Mouse (Mus musculus) kidney, adult 2 months (tissue): ENCODE measurements at regions not wholly inside any gene's neighbourhood (a gene's known extent, or its start where the extent isn't known, plus 50 kb on each side); places are given as distances from the start of the nearest gene placed in this dataset.

Source experiments
- CTCF ChIP-seq: fragments of 200-500 bp; conservative IDR thresholded peaks from 2 replicates; pipeline ENCODE4 v1.5.1; 2011; ENCODE audit warnings: low read depth, mild to moderate bottlenecking, control low read depth, low read length, moderate library complexity, mixed read lengths; ENCODE audit not compliant: insufficient read depth, insufficient read length
- POLR2A ChIP-seq: fragments of 200-500 bp; IDR thresholded peaks from one replicate; pipeline ENCODE4 v1.6.1; 2011; ENCODE audit warnings: low read depth, low read length, control low read depth

DNA sequence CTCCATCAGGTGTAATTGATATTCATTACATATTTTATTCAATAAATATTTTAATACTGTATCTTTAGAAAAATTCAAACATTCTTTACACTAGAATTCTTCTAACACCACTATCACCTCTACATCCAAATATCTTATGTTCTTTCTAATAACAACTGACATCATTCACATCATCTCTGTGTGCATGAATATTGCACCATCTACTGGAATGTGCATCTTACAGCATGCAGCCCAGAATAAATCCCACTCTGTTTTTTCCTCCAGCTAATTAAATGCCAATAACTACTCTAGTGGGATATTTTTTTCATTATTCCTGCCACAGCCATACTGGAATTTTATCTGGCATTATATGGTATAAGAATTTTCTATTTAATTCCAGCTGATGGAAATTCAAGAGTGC, 576.5 kb upstream of the Ndn start:
- no peak for TF ChIP-seq CTCF
- no peak for TF ChIP-seq POLR2A
